Mouse (Mus musculus) left cerebral cortex, postnatal 4 days (tissue): ENCODE measurements around the gene Olfr870. TPM values are rescaled to one million over a fixed set of nuclear protein-coding genes. Genes with fewer than 3 reads are reported as not detected.
"Not testable (repeated sequence)": the region's sequence is repeated elsewhere in the genome, so short reads cannot be mapped to it uniquely, and the experiment has no call there.

Experiments used
- DNase-seq: peaks from one replicate; pipeline ENCODE4 v3.0.0-alpha.2; 2022
- intact Hi-C: fragments of 180-260 bp; cut with DNase I; formaldehyde crosslinking; loops from one replicate; pipeline ENCODE4 v1.15.1; 2025
- total RNA-seq, 2 experiments: library from RNA; stranded (reverse); gene quantifications; 2 replicates each; pipeline ENCODE4 v1.2.3; 2021

Olfr870 gene
- total RNA-seq, result not detected

DNA sequence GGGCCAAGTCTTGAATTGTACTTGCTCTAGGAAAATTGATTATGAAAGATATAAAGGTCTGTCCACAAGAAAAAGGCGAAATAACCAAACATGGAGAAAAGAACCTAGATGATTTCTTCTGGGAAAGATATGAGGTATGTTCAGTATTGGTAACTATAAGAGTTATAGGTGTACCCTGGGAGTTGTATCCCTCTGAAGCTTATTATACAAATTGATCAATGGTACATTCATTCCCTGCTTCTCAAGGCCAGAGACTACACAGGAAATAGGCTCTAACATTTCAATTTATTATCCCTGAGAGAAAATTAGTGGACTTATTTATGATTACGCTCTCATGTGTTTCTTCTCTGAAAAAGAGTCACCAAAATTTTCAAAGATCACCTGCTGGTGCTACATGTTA is at the start of gene Olfr870:
TSS of gene Olfr870 (minus strand) at position 101 of the 400 bp plus-strand sequence.
- intact Hi-C loops, result no loop called here
- no peak for DNase-seq

DNA sequence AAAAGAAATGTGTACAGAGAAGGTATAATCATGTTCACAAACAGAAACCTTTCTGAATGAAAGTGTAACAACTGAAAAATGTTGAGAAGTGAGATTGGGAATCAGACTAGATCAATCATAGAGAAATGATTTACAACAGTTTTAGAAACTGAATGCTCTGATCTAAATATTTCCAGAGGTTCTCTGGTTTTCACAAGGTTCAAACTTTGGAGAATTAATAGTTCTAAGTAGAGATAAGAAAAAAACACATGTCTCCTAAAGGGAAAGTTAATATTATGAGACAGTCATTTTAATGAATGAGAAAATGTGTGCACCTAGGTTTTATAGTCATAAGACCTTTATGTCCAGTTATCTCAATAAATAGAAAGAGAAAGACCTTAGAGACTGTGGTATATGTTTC is 38.0 kb upstream of the Olfr870 start, which contains the start of gene Olfr871:
TSS of gene Olfr871 (plus strand) at position 301 of the 400 bp plus-strand sequence.
- DNase-seq, result no peak
- intact Hi-C loops, result no loop called here

DNA sequence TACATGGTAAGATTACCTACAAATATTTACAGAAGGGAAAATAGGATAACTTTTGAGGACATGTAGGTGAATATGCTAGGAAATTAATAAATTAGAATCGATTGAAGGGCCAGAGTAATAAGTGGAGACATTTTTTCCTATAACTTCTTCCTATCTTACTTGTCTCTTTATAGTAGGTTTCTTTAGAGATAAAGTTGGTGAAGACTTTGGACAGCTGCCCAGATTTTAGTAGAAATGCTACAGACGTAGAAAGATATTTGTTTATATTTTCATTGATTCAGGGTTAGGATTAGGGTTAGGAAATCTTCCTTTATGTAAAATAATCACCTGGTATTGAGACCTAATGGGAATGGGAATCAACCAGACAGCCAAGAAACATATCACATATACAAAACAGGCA is 37.6 kb upstream of the Olfr870 start:
- no peak for DNase-seq
- intact Hi-C loops, result no loop called here

DNA sequence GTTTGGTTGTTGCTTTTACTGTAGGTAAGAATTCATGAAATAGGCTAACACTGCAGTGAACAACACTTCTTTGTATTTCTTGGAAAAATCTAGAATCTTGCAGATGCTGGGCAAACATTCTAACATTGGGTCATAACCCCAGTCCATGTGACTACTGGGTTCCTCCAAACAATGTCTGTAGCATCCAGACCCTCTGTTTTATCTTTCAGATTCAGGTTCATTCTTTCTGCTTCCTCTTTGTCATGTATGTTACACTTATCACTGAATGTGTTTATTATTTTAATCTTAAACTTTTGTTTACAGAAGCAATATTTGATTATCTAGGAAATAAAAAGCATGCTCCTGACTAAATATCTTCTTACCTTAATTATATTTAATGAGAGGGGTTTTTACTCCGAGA is 37.0 kb upstream of the Olfr870 start:
- no peak for DNase-seq
- intact Hi-C loops, result no loop called here

DNA sequence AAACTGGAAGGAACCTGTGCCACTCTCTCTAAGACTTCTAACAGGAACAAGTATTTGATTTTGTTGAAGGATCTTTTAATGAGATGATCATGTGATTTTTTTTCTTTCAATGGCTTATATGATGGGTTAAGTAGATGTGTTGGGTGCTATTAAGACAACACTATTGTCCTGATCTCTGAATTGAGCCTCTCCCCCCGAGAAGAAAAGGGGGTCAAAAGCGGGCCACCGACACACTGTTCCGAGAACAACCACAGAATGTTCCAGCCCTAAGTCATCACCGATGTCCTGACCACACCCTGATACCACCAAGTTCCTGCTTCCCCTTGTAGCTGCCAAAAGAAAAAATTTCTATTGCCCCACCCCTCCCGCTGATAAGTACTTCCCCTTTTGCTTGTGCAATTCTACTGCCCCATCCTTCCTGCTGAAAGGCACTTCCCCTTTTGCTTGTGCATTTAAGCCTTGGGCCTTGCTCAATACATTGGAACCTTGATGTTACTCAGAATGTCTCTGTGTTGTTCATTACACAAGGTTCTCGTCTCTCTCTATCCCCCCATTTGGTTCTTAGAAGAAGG is 29.6 kb upstream of the Olfr870 start:
- intact Hi-C loops, DNase-seq: not testable (repeated sequence)

DNA sequence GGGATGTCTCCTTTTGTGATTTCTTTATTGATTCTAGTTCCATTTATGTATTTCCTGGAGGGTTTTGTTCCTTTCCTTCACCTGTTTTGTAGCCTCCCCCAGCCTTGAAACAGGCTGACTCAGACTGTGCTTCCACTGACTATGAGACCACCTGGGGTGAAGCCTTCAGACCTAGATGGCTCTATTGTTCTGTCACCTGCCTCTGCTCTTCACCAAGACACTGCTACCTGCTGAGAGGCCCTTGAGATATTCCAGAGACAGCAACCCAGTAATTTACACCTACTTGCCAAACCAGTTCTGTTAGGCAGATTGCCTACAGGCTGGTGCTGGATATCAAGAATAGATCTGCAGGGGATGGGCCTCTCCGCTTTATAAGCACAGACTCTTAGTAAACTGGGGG is 28.3 kb upstream of the Olfr870 start:
- DNase-seq, result no peak
- intact Hi-C loops, result no loop called here

DNA sequence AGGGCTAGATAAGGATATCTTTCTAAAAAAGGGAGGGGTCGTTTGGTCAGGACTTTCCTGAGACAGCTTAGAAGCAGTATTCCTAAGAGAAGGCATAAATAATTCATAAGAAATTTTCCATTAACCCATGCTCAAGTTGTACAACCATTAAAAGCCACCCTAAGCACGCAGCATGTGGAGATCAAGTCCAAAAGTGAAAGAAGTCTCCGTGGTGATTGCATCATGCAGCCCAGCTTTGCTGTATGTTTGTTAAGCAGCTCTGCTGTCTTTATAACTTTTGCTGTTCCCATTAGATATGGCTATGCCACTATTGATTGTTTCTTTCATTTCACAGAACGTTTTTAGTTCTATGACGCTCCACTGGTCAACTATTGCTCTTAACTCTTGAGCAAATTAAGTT is 5.6 kb upstream of the Olfr870 start:
- DNase-seq, result no peak

DNA sequence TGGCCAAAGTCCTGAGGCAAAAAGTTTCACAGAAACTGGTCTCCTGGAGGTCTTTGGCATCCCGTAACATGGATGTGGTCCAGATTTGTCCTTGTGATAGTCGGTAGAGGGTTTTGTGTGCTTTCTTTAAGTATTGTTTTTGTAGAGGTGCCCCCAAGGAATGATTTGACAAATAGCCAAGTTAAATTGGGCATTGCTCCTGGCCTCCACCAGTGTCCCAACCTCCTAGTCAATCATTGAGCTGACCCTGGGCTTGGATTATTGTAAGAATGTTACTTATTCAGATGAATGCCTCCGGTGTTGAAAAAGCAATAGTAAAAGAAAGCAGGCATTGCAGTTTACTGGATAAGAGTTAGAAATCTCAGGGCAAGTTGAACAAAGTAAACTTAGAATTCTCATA is 24.2 kb downstream of the Olfr870 start:
- intact Hi-C loops, result no loop called here
- DNase-seq, result no peak

More for the DNA sequence above, 5.6 kb upstream of the Olfr870 start:
- intact Hi-C loops, result no loop called here

DNA sequence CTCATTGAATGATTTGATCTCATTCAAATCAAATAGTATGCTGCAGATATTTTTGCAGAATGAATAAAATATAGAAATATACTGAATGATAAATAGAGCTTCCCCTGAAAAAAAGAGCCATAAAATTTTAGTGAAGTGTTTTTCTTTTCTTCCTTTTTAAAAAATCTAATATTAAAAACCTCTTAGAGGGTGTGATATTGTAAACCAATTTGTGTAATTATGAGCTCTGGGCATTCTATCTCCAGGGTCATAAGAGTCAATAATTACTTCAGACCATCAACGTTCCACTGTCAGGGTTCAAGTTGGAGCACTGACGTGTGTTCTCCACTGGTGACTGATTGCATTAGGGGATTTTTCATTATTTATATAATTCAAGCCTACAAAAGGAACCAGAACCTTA is 45.1 kb downstream of the Olfr870 start, which contains the start of gene Olfr869:
TSS of gene Olfr869 (plus strand) at position 301 of the 400 bp plus-strand sequence.
- intact Hi-C loops, result no loop called here

More for the DNA sequence above, 45.1 kb downstream of the Olfr870 start, which contains the start of gene Olfr869:
- no peak for DNase-seq

Other genes starting within 250 kb of the Olfr870 start
- not detected for gene Olfr866, start 146.0 kb downstream of the Olfr870 start, total RNA-seq
- not detected for gene Olfr867, start 116.5 kb downstream of the Olfr870 start, total RNA-seq
- not detected for gene Olfr868, start 75.4 kb downstream of the Olfr870 start, total RNA-seq
- not detected for gene Olfr869, start 45.0 kb downstream of the Olfr870 start, total RNA-seq
- not detected for gene Olfr871, start 38.1 kb upstream of the Olfr870 start, total RNA-seq
- not detected for gene Olfr872, start 63.1 kb upstream of the Olfr870 start, total RNA-seq
- not detected for gene Olfr39, start 108.3 kb upstream of the Olfr870 start, total RNA-seq
- not detected for gene Olfr873, start 124.5 kb upstream of the Olfr870 start, total RNA-seq
- not detected for gene Olfr18, start 162.0 kb upstream of the Olfr870 start, total RNA-seq
- gene Zfp560, start 211.1 kb upstream of the Olfr870 start, total RNA-seq, result 10 to 100 TPM; 16.5 to 20.0 TPM